Mouse (Mus musculus) v-Abl transformed pro-B cells (cell line): ENCODE results near the gene Gabrb2.

Experiments
- in situ Hi-C, 2 experiments: fragments of 400-800 bp; cut with MboI; formaldehyde crosslinking; loops; one replicate each; pipeline ENCODE4 v1.15.1; 2025; ENCODE audit not compliant: unreplicated experiment in 2 of 2

Gabrb2 gene

DNA sequence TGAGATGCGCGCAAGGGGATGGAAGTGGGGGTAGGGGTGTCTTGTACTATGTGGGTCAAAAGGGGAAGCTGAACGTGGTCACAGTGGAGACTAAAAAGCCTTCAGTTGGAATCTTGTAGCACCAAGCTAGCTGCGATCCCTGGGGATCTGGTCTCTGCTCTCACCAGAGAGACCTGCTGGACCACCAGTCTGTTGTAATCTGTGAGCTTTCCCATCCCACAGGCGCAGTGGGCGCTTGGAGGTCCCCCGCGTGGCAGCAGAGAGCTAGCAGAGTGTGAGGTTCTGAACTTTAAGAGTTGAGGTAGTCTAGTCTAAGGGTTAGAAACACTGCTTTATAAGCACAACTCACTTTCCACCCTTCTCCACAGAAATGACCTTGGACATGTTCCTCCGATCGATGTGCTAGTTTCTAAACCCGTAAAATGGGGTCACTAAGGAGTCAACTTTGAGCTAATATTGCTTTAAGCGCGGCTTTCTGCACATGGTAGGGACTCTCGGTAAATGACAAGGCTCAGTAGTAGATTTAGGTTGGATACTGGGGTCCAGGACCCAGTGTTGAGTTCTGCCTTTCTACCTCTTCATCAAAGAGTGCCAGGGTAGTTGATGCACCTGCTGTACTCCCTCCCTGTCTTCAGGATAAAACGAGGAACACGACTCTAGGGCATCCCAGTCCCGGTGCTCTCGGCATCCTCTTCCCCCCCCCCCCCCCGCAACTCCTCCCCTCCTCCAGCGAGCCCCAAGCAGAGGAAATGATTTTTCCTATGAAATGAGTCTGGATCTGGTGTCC is at the start of gene Gabrb2:
Gene Gabrb2 (plus strand): TSS at position 762 of the 787 bp plus-strand sequence.
- in situ Hi-C loops, result loop anchor here in 1 of 2 experiments (25.0 kb wide), 1 partner anchor 993 kb away; no protein-coding TSS in a partner anchor

GRCm38 (mm10) chr11:42378983-42379382 is 40.6 kb upstream of the Gabrb2 start:
- in situ Hi-C loops, result no loop called here

DNA sequence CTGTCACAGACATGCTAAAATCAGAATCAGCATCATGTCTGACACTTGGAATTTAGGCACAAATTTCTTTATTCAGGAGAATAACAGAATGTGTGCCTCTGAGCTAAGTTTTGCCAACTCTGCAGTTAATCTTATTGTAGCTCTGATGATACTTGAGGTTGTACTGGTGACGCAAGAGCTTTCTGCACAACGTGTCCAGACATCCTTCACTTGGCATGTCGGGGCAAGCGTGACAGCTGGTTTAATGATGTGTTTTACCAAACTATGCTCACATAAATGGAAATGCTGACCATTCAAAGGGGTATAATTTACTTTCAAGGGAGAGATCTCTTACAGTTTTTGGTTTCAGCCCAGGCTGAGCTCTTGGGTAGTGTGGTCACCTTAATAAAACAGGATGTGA is 33.1 kb upstream of the Gabrb2 start:
- in situ Hi-C loops, result no loop called here

DNA sequence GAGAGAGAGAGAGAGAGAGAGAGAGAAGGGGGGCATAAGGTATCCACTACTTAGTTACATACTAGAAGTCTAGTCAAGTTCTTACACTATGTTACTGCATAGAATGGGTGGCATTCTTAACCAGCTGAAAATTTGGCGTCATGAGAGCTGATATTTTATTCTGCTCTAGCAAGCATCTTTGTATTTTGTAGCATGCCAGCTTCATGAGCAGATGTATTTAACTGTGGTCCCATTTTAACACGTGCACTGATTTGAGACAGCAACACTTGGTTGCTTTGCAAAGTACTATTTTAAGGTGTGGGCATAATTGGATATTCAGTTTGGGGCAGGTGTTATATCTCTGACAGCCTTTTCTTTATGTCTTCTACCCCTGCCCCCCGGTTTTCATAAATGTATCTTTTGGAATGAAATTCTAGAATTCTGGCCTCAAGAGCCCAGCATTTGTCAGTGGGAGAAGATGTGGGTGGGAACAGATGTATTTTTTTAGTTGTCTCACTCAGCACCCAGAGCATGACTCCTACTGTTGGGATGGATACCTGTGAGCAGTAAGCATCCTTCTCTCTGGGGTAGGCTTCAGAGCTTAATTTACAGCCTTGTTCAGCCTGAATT is 28.8 kb upstream of the Gabrb2 start:
- in situ Hi-C loops, result no loop called here

DNA sequence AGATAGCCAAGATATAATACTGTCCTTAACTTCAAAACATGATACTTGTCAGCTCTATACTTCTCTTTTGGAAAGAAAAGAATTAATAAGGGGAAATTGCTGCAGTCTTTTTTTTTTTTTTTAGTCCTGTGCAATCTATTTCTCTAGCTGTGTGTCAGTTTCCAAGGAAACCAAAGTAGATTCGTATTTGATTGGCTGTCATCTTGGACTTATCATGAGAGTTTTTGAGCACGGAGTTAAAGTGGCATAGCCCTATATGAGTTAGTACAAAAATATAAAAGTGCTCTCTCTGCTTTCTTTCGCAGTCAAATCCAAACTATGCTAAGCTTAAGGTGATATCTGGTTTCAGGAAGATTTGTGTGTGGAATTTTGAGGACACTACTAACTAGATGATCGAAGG is 26.1 kb upstream of the Gabrb2 start:
- in situ Hi-C loops, result no loop called here

DNA sequence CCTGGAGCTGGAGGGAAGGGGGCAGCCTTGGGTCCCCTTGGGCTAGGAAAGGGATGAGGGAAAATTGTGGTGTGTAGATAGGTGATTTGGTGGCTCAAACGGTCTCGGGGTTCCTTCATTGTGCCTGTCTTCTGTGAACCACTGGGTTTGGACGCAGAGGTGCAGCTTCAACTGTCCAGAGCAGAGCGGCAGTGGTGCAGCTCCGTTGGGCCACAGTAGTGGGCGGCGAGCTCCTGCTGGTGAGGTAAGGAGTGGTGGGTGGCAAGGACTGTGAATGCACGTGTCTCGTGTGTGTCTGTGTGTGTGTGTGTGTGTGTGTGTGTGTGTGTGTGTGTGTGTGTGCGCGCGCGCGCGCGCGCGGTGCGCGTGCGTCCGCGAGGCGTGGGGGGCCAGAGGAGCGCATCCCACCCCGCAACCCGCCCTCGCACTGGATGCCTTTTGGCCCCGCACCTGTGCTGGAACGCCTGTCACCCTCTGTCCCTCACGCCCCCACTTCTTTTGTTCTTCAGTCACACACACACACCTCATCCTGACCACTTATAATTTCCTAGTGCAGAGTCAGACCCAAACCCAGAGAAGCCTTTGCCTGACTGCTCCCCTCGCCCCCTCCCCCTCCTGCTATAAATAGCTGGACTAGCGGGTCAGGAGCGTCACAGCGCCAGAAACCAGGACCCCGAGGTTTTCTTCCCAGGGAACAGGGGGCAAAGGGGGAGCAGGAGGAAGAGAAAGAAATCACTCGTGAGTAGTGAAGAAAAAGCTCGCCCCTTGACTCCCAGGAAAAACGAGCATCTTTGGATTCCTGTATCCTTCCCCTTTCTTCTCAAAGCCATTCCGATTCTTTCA is 455 bp downstream of the Gabrb2 start:
- in situ Hi-C loops, result loop anchor here in 1 of 2 experiments (25.0 kb wide), 1 partner anchor 992 kb away; no protein-coding TSS in a partner anchor

DNA sequence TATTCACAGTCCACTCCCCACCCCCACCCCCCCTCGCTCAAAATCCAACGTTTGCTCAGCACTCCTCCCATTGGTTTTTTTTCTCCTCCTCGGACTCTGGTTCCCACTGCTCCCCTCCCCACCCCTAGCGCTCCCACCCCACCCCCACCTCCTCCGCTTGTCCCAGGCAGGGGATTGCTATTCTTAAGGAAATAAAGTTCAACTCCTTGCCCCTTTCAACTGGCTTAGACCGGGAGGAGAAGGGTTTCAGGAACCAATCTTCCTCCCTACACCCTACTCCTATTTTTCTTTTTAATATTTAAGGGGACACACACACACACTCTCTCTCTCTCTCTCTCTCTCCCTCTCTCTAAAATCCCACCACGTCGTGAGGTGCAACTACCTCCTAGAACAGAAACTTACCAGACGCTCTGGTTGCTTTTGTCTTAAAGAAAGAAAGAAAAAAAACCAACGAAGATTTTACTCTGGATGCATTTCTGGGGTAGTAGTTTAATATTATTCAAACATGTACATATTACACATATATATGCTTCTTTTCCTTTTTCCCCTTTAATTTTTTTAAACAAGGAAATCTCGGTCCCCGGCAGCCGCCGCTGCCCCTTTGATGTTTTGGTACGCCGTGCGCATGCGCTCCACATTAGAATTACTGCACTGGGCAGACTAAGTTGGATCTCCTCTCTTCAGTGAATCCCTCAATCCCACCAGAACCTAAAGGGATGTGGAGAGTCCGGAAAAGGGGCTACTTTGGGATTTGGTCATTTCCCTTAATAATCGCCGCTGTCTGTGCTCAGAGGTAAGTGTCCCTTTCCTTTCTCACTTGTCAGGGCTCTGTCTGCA is 1.3 kb downstream of the Gabrb2 start:
- in situ Hi-C loops, result loop anchor here in 1 of 2 experiments (25.0 kb wide), 1 partner anchor 991 kb away; no protein-coding TSS in a partner anchor

GRCm38 (mm10) chr11:42423231-42423630 is 3.7 kb downstream of the Gabrb2 start:
- in situ Hi-C loops, result loop anchor here in 1 of 2 experiments (25.0 kb wide), 1 partner anchor 989 kb away; no protein-coding TSS in a partner anchor

DNA sequence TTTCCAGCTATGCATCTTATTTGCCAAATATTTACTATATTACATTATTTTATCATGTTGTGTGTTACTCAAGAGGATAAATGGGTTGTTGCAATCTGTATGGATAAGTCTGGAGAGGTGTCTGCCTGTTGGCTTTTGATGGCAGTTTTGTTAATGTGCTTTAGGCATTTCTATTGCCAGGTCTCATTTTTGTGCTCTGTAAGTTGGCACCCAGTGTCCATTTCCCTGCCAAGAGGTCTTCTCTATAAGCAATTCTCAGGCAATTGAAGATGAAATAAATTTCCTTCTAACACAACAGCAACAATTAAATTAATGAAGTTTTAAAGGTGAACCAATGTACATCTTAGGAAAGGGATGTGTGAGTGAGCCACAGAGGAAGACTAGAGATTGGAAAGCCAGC is 11.9 kb downstream of the Gabrb2 start:
- in situ Hi-C loops, result no loop called here

DNA sequence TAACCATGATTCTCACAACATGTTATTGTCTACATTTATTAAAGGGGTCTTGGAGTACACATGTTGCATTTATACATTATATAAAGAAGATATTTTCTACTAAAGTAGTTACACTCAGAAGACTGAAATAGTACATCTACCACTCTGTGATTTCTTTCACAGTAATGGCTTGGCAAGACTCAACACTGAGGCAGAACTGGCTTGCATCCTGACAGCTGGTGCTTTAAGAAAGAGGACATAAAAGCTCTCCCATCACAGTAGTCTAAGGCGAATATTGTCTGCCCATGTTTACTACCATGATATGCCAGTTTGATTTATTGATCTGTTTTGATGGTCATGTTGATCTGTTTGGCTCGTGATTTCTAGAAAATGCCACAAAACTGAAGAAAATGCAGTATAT is 19.4 kb downstream of the Gabrb2 start:
- in situ Hi-C loops, result no loop called here

- in situ Hi-C loops, result no loop called here
Observed at GRCm38 (mm10) chr11:42443641-42444040, 24.1 kb downstream of the Gabrb2 start.

- in situ Hi-C loops, result no loop called here
Observed at GRCm38 (mm10) chr11:42448929-42449328, 29.4 kb downstream of the Gabrb2 start.

GRCm38 (mm10) chr11:42464136-42464535 is 44.6 kb downstream of the Gabrb2 start:
- in situ Hi-C loops, result no loop called here

DNA sequence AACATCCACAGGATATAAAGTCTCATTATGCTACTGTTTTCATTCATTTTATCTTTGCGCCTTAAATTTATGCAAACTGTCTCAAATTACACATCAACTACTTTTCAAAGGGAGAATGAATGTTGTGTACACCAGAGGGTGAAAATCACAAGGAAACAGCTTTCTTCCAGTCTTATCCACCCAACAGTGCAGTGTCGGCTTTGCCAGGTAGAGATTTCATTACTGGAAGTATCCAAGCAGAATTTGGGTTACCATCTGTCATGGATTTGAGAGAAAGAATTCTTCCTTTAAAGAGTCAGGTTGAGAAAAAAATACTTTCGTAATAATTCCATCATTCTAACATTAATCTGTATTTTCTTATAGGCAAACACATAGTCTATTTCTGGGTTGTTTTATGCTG is 48.8 kb downstream of the Gabrb2 start:
- in situ Hi-C loops, result no loop called here

DNA sequence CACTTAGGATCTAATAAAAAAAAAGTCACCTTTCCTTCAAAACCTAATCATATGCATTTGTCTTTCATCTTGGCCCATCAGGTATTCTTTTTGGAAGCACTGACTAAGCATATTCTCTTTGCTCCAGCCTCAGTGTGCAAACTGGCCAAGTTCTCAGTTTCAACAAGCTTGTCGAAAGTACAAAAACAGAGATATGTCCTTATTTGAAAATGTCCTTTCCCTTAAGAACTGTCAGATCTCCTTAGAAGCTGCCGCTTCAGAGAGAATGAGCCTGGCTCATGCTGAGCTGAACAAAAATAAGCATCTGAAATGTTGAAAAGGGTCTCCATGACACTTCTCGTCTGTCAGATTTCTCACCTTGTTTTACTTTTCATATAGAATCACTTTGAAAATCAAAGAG is 55.0 kb downstream of the Gabrb2 start:
- in situ Hi-C loops, result no loop called here

DNA sequence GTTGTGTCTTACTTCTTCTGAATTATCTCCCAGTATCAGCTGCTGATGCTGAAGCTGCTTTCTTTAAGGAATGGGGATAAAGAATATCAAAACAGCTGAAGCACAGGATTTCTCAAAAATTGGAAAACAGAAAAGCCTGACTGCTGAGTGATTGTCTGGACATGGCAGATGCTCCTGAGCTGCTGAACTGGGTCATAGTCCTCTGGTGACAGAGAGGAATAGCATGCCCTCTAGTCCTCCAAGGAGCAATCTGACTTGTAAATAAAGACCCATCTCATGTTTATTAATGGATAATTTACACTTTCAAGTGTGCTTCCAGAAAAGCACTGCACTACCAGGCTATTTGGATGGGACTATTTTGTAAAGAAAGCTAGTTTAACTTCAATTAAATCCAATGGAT is 68.1 kb downstream of the Gabrb2 start:
- in situ Hi-C loops, result no loop called here

DNA sequence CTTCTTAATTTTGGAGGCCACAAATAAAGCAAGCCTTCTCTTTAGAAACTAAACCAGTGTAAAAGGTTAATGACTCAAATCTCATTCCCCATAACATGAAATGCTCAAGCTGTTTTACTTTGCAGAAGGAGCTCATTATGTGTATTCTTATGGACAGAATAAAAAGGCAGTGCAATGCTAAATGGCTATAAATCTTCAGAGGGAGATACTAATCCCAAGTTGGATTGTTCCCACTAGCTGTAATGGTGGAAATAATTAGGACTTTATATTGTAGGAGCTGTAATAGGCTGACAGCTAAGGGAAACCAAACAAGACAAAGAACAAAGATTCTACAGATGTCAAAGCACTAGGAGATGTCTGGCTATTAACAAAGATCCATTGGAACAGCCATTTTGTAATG is 81.6 kb downstream of the Gabrb2 start:
- in situ Hi-C loops, result no loop called here

DNA sequence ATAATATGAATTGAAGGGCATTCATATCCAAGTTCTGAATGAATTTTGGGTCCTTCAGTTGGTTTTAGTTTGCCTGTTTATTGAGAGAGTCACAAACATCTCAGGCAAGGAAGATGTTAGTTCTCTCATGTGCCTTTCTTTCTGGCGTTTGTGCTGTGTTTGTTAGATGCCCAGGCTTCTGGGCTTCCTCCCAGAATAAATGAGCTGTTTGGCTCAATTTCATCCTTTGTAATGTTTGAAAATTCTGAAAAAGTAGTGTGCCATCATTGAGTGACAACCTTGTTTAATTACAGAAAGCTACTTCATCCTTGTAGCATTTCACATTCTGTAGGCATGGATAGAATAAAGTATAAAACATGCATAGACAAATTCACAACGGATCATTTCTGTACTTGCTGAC is 85.9 kb downstream of the Gabrb2 start:
- in situ Hi-C loops, result no loop called here

DNA sequence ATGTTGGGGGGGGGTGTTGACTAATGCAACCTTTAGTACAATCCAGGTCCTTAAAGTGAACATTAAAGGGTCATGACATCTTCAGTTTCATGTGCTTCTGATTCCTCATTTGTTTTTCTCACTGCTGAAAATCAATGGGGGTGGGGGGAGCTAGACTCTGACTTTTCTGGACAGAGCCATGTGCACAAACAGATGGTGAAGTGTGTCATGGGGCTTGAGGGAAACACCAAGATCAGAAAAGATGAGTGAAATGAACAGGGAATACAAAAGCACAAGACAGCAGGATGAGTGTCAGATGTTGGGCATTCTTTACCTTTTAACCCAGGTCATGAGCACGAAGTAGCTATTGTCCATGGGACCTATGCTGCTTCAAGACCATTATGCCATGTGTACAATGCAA is 86.4 kb downstream of the Gabrb2 start:
- in situ Hi-C loops, result no loop called here

- in situ Hi-C loops, result no loop called here
Observed at GRCm38 (mm10) chr11:42521960-42522359, 102.4 kb downstream of the Gabrb2 start.
